Mouse (Mus musculus): Measurements from ENCODE around the gene Tshz3.

Tshz3 gene

GRCm38 (mm10) chr7:36697856-36698588 lies at the start of gene Tshz3:
Tshz3 (plus strand) TSS chr7:36698118.
- no peak for DNase-seq

DNA sequence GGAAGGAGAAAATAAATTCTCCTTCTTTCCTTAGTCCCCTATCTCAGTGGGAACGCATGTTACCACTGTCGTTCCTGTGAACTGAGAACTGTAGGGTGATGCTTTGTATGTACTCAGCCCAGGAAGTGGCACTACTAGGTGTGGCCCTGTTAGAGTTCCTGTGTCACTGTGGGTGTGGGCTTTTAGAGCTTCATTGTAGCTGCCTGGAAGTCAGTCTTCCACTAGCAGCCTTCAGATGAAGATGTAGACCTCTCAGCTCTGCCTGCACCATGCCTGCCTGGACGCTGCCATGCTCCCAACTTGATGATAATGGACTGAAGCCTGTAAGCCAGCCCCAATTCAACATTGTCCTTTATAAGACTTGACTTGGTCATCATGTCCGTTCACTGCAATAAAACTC lies 42.0 kb upstream of the Tshz3 start:
- DNase-seq, result no peak

GRCm38 (mm10) chr7:36656401-36656800 lies 41.5 kb upstream of the Tshz3 start:
- DNase-seq, result no peak

DNA sequence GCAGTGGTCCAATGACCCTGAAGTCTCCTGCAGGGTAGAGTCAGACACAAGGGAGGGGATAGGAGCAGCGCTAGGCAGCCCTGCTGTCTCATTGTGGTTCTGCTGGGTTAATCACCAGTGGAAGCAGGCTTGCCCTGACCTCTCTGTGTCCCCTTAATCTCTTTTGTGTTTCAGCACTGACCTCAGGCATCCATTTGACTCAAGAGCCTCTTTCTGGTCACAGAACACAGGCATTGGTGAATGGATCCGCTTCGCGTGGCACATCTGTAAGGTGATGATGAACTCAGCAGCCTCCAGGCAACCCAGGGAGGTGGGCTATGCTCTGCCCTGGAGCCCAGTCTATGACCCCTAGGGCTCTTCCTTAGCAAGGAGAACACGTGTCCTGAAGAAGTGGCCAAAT lies 39.6 kb upstream of the Tshz3 start:
- no peak for DNase-seq

DNA sequence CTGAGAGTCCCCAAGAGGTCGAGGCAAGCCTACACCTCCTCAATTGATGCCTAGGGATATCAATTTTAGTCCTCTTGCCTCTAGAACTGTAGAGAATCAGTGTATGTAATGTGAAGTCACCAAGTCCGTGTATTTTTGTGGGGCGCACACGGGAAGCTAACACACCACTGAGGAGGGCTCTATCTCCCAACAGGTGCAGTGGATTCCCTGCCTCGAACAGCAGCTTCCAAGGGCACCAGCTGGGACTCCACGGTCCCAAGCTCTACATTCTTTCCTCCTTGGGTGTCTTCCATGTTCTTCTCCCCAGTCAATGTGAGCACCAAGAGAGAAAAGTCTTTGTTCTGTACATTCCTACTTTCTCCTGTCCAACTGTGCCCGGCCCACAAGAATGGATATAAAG lies 38.7 kb upstream of the Tshz3 start:
- DNase-seq, result no peak

- no peak for DNase-seq
These were observed 37.3 kb upstream of the Tshz3 start for GRCm38 (mm10) chr7:36660654-36661053.

DNA sequence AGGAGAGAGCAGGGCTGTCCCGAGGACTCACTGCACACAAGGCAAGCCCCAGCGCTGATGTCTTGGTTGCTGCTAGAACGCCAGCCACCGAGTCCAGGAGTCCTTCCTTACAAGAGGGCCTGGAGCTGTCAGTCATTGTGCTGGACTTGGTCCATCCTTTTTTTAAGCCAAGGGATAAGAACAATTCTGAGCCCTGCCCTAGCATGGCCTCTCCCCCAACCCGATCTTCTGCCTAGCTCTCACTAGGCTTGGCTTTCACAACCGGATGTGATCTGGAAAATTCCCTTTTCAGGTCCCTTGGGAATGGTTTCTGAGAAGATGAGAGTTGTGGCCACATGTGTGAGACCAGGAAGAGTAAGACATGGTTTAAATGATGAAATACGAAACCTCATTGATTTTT lies 34.5 kb upstream of the Tshz3 start:
- DNase-seq, result no peak

DNA sequence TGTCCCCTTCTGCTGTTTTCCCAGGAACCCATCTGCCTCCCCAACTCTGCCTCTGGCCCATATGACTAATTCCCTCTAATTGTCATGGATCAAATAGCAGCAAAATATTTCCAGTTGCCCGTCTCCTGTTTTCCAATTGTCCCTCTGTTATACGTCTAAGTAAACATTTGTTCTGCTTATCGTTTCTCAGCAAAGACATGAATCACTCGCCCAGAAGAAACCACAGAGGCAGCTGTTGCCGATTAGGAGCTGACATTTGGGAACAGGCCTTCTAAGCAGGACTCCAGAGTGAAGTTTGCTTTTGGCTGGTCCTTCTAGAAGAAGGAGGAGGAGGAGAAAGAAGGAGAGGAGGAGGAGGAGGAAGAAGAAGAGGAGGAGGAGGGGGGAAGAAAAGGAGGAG lies 30.2 kb upstream of the Tshz3 start:
- DNase-seq, result no peak

- no peak for DNase-seq
These were observed 19.9 kb upstream of the Tshz3 start for GRCm38 (mm10) chr7:36678031-36678430.

GRCm38 (mm10) chr7:36678510-36678909 lies 19.4 kb upstream of the Tshz3 start:
- no peak for DNase-seq

GRCm38 (mm10) chr7:36679031-36679618 lies 18.8 kb upstream of the Tshz3 start:
- DNase-seq, result no peak

DNA sequence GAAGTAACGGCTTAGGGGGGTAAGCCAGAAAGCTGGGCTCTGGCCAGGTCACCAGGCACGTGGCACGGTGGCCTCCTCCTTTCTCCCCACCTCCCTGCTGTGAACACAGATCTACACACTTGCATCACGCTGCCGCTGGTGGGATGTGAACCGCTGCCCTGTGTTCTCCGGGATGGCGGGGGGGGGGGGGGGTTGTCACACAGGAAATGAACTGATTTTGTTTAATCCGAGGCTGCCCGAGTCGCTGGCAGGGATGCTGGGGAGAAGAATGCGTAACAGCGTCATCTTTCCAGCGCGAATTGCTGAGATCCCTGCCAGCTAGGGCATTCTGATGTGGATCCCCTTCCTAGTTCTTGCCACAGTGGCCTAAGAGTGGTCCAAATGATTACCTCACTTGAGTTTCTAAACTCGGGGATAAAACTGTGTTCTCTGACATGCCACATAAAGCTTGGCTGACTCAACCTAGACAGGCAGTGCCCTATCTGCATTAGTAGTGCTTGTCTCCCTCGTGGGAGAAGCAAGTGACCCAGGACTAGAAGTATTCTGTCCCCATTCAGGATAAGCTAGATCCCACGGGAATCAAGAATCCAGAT lies 18.0 kb upstream of the Tshz3 start:
- DNase-seq, result no peak

DNA sequence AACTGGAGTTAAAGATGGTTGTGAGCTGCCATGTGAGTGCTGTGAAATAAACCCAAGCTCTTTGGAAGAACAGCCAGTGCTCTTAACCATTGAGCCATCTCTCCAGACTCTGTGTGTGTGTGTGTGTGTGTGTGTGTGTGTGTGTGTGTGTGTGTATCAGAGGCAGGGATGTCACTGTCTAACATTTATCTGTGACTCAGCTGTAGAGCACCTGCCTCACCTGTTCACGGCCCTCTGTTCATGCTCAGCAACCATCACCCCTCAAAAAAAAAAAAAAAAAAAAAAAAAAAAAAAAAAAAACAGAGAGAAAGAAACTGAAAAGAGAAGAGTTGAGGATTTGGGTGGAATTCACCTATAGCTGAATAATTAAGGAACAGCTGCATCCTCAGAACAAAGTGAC lies 10.4 kb upstream of the Tshz3 start:
- DNase-seq, result no peak

- DNase-seq, result no peak
These were observed 8.7 kb upstream of the Tshz3 start for GRCm38 (mm10) chr7:36689049-36689793.

DNA sequence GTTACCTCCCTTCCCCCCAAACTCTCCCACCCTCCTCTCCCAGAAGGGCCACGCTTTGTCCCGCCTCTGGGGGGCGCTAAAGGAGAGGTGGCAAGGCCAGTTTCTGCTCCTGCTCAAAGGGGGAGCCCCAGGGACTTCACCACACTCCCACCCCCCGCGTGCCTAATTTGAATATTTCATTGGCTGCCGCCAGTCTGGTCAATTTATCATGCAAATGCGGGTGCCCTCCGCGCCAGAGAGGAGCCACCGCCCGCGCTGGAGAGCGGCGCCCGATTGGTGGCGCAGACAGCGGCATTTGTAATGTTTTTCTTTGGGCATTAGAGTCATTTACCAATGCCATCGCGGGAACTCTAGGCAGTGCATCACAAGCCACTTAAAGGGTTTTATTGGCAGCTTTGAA lies 7.4 kb upstream of the Tshz3 start:
- no peak for DNase-seq

DNA sequence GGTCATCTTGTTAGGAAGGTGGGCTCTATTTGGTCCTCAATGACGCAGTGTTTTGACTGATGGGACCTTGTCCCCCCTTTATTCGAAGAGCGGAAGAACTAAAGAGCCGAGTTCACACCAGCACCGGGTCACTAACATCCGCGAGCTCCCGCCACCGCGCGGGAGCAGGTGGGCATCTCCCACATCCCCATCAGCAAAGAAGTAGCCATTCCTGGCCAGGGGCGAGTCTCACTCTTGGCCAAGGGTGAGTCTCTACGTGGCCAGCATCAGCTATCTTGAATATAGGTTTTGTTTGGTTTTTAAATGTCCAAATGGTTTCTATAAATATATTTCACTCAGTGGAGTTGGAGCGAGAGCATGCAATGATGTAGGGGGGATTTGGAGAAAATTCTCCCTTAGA lies 6.3 kb upstream of the Tshz3 start:
- no peak for DNase-seq

GRCm38 (mm10) chr7:36692381-36692780 lies 5.5 kb upstream of the Tshz3 start:
- DNase-seq, result no peak

DNA sequence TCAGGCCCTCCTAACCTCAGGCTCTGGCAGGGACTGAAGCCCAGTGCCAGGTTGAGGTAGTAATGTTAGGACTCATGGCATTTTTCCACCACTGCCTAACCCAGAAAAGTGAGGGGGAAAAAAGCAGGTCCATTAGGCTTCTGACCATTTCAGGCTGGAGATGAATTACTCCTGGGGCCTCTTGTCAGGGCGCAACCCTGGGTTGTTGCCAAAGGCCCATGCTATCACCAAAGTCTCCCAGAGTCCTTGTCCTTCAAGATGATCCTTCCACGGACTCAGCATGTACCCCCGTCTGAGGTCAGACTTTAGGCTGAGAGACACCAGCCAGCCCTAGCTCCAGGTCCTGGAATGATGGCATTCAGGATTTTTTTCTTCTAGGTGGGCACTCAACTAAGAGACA lies 4.8 kb upstream of the Tshz3 start:
- DNase-seq, result no peak

DNA sequence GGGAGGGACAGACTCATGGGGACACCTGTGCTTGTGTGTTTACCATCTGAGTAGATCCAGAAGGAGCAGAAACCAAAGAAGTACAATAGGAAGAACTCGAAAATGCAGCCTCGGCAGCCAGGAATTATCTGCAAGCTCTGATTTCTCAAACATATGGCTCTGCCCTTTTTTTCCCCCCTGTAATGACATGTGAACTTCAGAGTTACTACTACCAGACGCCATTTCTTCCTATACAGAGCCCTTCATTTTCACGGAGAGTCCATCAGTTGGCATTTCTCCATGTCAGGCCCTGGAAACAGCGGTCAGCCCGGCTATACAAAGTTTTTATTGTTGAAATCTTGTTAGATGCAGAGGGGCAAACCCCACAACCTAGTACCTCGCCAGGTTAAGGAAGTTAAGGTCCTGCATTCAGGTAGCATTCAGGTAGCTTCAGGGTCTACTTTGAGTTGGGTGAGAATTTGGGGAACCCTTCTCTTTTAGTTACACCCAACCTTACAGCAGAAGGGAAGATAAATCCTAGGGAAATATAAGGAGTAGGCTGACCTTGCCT lies 3.2 kb upstream of the Tshz3 start:
- DNase-seq, result no peak

DNA sequence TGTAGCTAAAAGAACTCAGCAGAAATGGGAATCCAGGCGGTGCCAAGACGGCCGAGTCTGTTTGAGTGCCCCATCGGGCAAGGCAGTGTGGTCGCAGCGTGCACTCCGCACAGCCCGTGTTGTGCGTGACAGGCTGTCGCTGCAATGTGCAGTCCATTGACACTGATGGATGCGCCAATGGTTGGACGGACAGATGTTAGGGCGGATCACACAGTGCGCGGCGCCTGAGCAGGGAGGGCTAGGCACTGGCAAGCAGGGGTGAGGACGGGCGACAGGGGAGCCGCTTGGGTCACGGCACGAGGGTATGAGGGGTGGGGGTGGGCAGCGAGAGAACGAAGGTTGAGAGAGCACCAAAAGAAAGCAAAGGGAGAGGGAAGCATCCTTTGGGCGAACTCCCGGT lies 2.6 kb upstream of the Tshz3 start:
- no peak for DNase-seq

GRCm38 (mm10) chr7:36695791-36696241 lies 2.1 kb upstream of the Tshz3 start:
- no peak for DNase-seq

GRCm38 (mm10) chr7:36696406-36697117 lies 1.4 kb upstream of the Tshz3 start:
- no peak for DNase-seq

All from thymus, postnatal 25 days (tissue).